Mouse (Mus musculus) stomach, postnatal 0 days (tissue): ENCODE results near the gene Tmem182. TPM values are rescaled to one million over a fixed set of nuclear protein-coding genes. Genes with fewer than 3 reads are reported as not detected.
A peak's percentile ranks its signal among the peaks of the same experiment; 100 is the strongest.

Experiments used
- ATAC-seq: fragments of 200-750 bp; cut with Nextera tagmentation; 2 replicates; pipeline ENCODE4 v1.8.0; 2017; ENCODE audit not compliant: low FRiP score, low TSS enrichment
- DNase-seq: peaks from one replicate; pipeline ENCODE4 v3.0.0-alpha.2; 2016; ENCODE audit warnings: low spot score
- H3K27ac ChIP-seq: fragments of 300-500 bp; sonication (generic); replicated peaks from 2 replicates; pipeline ENCODE4 v1.5.1; 2014; ENCODE audit warnings: mild to moderate bottlenecking, control low read depth
- H3K27me3 ChIP-seq: fragments of 300-500 bp; sonication (generic); 2 replicates; pipeline ENCODE4 v1.6.1; 2014; ENCODE audit warnings: low read length; ENCODE audit not compliant: control insufficient read depth, insufficient read depth
- H3K36me3 ChIP-seq: fragments of 300-500 bp; sonication (generic); 2 replicates; pipeline ENCODE4 v1.6.1; 2014; ENCODE audit warnings: low read length, mixed read lengths; ENCODE audit not compliant: control insufficient read depth, insufficient read depth
- H3K4me1 ChIP-seq: fragments of 300-500 bp; sonication (generic); replicated peaks from 2 replicates; pipeline ENCODE4 v1.6.1; 2014; ENCODE audit warnings: antibody characterized with exemption; ENCODE audit not compliant: control insufficient read depth, insufficient read depth
- H3K4me2 ChIP-seq: fragments of 300-500 bp; sonication (generic); replicated peaks from 2 replicates; pipeline ENCODE4 v1.6.1; 2014; ENCODE audit warnings: low read depth, mild to moderate bottlenecking, control low read depth, moderate library complexity
- H3K4me3 ChIP-seq: fragments of 300-500 bp; sonication (generic); 2 replicates; pipeline ENCODE4 v1.5.1; 2014; ENCODE audit warnings: low read depth, low read length, control low read depth
- H3K9ac ChIP-seq: fragments of 300-500 bp; sonication (generic); 2 replicates; pipeline ENCODE4 v1.6.1; 2014; ENCODE audit warnings: mild to moderate bottlenecking, low read length, control low read depth, mixed read lengths
- H3K9me3 ChIP-seq: fragments of 300-500 bp; sonication (generic); 2 replicates; pipeline ENCODE4 v1.6.1; 2016; ENCODE audit warnings: low read length; ENCODE audit not compliant: control insufficient read depth
- CTCF ChIP-seq: IDR thresholded peaks from 2 replicates; pipeline ENCODE4 v1.5.1; 2016; ENCODE audit warnings: antibody characterized with exemption, low read depth, mild to moderate bottlenecking, moderate library complexity
- EP300 ChIP-seq: optimal IDR thresholded peaks from 2 replicates; pipeline ENCODE3; 2016; ENCODE audit warnings: antibody characterized with exemption
- WGBS: fragments of 180-500 bp; shearing (Covaris S2); extraction: QIAGEN DNeasy Blood & Tissue Kit; methylation state at CpG from one replicate; pipeline ENCODE4 v1.1.7; 2014; 5-methylcytosine and 5-hydroxymethylcytosine counted together
- polyA plus RNA-seq: library from polyadenylated mRNA; unstranded; fragments of >200 nt; fragmentation: Nextera tagmentation; extraction: Ambion mirVana; gene quantifications from 2 replicates; pipeline ENCODE4 v1.2.1, GENCODE M21; 2015

The Tmem182 gene
- polyA plus RNA-seq, 1 experiment from 2014 or later, result 0.17 TPM

- no peak for DNase-seq
- TF ChIP-seq CTCF, result no peak
- no peak for TF ChIP-seq EP300
- no peaks in the 10 kb centered on the region for H3K27me3 ChIP-seq
- no peak overlapping the region for H3K4me2 ChIP-seq
- ATAC-seq, result no peak
- no peak overlapping the region for H3K9ac ChIP-seq
- H3K4me1 ChIP-seq, result no peaks in the 10 kb centered on the region
- peaks cover 3% of the 10 kb centered on the region for H3K36me3 ChIP-seq
- WGBS, result 73% methylated on average over 3 of the region's 3 CpGs
- no peak overlapping the region for H3K27ac ChIP-seq
- H3K4me3 ChIP-seq, result no peak overlapping the region
- H3K9me3 ChIP-seq, result peaks cover 7% of the 10 kb centered on the region; the same call in 1 of the 2 replicates
Observed at GRCm38 (mm10) chr1:40776763-40777162, 28.6 kb upstream of the Tmem182 start.

DNA sequence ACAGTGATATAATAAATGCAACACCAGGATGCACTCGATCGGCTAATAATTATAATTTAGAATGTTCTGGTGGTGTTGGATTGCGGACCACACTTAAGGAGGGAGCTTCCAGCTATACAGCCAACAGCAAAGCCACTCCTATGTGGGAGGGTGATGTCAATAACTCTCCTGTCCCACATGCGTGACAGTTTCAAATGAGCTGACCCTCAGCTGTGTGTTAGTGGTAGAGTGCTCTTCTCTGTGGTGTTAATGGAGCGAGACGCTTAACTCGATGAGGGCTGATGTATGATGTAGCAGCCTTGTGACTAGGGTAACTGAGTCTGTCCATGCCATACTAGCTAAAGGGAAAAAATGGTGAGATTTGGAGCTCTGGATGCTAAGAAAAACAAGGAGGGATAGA is 22.0 kb upstream of the Tmem182 start:
- ATAC-seq (no peak), DNase-seq (no peak)
- WGBS, result 92% methylated on average over 7 of the region's 7 CpGs
- no peak for TF ChIP-seq EP300
- no peak for TF ChIP-seq CTCF
- Histone ChIP-seq H3K36me3 (no peaks in the 10 kb centered on the region; the same call in none of the 2 replicates), H3K4me1 (no peaks in the 10 kb centered on the region), H3K27me3 (no peaks in the 10 kb centered on the region), H3K9me3 (peaks cover 7% of the 10 kb centered on the region; the same call in 1 of the 2 replicates), H3K27ac (no peak overlapping the region), H3K4me3 (no peak overlapping the region), H3K9ac (no peak overlapping the region), H3K4me2 (no peak overlapping the region)

GRCm38 (mm10) chr1:40784306-40784705 is 21.1 kb upstream of the Tmem182 start:
- no peak overlapping the region for H3K27ac ChIP-seq
- H3K4me1 ChIP-seq, result no peaks in the 10 kb centered on the region
- ATAC-seq, result no peak
- no peaks in the 10 kb centered on the region for H3K9me3 ChIP-seq
- H3K36me3 ChIP-seq, result no peaks in the 10 kb centered on the region; the same call in none of the 2 replicates
- no peak overlapping the region for H3K9ac ChIP-seq
- H3K27me3 ChIP-seq, result no peaks in the 10 kb centered on the region
- H3K4me2 ChIP-seq, result no peak overlapping the region
- WGBS, result 91% methylated on average over 9 of the region's 9 CpGs
- no peak for DNase-seq
- no peak for TF ChIP-seq EP300
- no peak for TF ChIP-seq CTCF
- no peak overlapping the region for H3K4me3 ChIP-seq

DNA sequence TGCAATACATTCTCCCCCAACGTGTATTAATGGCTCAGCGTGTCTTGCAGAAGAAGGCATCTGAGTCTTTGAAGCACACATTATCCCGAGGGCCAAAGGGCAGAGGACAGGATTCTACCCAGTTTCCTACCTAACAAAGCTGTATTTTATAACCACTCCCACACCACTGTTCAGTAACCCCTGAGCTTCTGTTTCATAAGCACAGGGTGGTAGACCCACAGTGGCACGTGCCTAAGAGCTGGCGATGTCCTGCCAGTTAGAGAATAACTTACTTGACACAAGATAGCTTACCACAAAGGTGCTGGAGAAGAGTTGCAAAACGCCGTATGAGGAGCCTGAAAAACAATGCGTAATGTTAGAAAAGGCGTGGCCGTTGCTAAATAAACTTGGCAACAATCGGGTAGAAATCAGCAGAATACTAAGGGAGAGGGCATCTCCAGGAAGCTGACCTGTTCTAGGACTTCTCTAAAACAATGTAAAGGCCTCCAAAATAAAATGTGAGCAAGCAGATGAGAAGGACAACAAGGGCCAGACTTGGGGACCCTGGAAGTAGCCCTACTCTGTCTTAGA is 19.4 kb upstream of the Tmem182 start:
- Histone ChIP-seq H3K27ac (no peak overlapping the region), H3K4me1 (no peaks in the 10 kb centered on the region), H3K9ac (no peak overlapping the region), H3K27me3 (no peaks in the 10 kb centered on the region), H3K4me2 (no peak overlapping the region), H3K9me3 (no peaks in the 10 kb centered on the region), H3K4me3 (no peak overlapping the region), H3K36me3 (no peaks in the 10 kb centered on the region; the same call in none of the 2 replicates)
- no peak for TF ChIP-seq CTCF
- TF ChIP-seq EP300, result no peak
- 69% methylated on average over 11 of the region's 11 CpGs for WGBS
- ATAC-seq (no peak), DNase-seq (no peak)

DNA sequence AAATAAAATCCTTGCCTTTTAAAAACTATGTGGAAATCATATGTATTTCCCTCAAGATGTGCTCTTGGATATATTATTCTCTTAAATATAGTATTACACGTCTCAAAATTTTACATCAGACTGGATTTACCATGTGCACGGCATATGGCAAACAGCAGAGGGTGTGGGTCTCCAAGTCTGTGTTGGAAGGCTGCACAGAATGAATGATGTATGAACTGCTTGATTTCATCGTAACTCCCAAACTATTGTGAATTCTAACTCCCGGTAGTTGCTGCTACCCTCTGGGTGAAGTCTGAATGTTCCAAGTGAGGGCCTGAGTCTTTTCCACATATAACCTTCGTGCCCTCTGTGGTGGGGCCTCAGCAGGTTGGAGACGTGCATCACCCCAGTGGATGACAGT is 16.4 kb upstream of the Tmem182 start:
- Histone ChIP-seq H3K9me3 (no peaks in the 10 kb centered on the region), H3K27ac (no peak overlapping the region), H3K4me2 (no peak overlapping the region), H3K36me3 (no peaks in the 10 kb centered on the region; the same call in 1 of the 2 replicates), H3K4me3 (no peak overlapping the region), H3K9ac (no peak overlapping the region), H3K27me3 (no peaks in the 10 kb centered on the region), H3K4me1 (no peaks in the 10 kb centered on the region)
- DNase-seq (no peak), ATAC-seq (no peak)
- 86% methylated on average over 6 of the region's 6 CpGs for WGBS
- TF ChIP-seq EP300 (no peak), CTCF (no peak)

- H3K4me3 ChIP-seq, result peak overlapping the region; percentile 73
- WGBS, result 30% methylated on average over 5 of the region's 5 CpGs
- H3K27ac ChIP-seq, result 0 out of 2 replicates have a peak overlapping the region, but pooled peaks have one; percentile 8
- DNase-seq (no peak), ATAC-seq (no peak)
- no peaks in the 10 kb centered on the region for H3K9me3 ChIP-seq
- no peak for TF ChIP-seq CTCF
- no peak for TF ChIP-seq EP300
- H3K4me2 ChIP-seq, result peak overlapping the region; percentile 82
- H3K4me1 ChIP-seq, result no peaks in the 10 kb centered on the region
- no peaks in the 10 kb centered on the region for H3K27me3 ChIP-seq
- H3K36me3 ChIP-seq, result no peaks in the 10 kb centered on the region; the same call in 1 of the 2 replicates
- H3K9ac ChIP-seq, result peak overlapping the region; percentile 66
Observed at GRCm38 (mm10) chr1:40789666-40790233, 15.7 kb upstream of the Tmem182 start.
